Mouse (Mus musculus) retina, postnatal 7 days (tissue): ENCODE measurements around the gene Gm11555.
"Not testable (repeated sequence)": the region's sequence is repeated elsewhere in the genome, so short reads cannot be mapped to it uniquely, and the experiment has no call there.

Experiments
- DNase-seq: peaks from one replicate; pipeline ENCODE4 v3.0.0-alpha.2; 2012; ENCODE audit warnings: low read depth, low spot score

The Gm11555 gene

DNA sequence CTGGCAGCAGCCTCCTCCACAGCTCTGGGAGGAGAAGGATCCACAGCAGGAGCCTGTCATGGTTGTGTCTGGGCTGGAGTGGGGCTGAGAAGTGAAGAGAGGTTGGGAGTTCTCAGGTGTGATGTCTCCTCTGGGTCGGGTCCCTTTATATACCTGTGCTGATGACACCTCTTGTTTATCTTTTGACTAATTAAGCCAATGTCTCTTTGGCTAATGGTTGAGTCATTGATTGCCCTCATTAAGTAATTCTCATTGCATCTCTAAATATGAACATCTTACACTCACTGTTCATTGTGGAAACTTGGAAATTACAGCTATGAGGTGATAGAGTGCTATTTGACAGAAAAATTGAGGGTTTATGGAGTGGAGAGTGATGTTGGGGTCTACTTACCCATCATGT is 46.8 kb downstream of the Gm11555 start, which contains the start of gene Gm11938:
TSS of gene Gm11938 (minus strand) at position 101 of the 400 bp plus-strand sequence.
- DNase-seq: not testable (repeated sequence)
